Mouse (Mus musculus) intestine, postnatal 0 days (tissue): ENCODE measurements around the gene Hoxa7. TPM values are rescaled to one million over a fixed set of nuclear protein-coding genes. Genes with fewer than 3 reads are reported as not detected.

Experiments
- ATAC-seq: fragments of 200-750 bp; cut with Nextera tagmentation; 2 replicates; pipeline ENCODE4 v1.8.0; 2017; ENCODE audit warnings: mild to moderate bottlenecking, moderate TSS enrichment, moderate library complexity
- H3K27ac ChIP-seq: fragments of 300-500 bp; sonication (generic); 2 replicates; pipeline ENCODE4 v1.5.1; 2014; ENCODE audit warnings: mild to moderate bottlenecking, low read depth, low read length, moderate library complexity
- H3K27me3 ChIP-seq: fragments of 300-500 bp; sonication (generic); replicated peaks from 2 replicates; pipeline ENCODE4 v1.6.1; 2014; ENCODE audit warnings: low read length, mixed read lengths; ENCODE audit not compliant: control insufficient read depth, insufficient read depth
- H3K36me3 ChIP-seq: fragments of 300-500 bp; sonication (generic); 2 replicates; pipeline ENCODE4 v1.6.1; 2014; ENCODE audit warnings: mild to moderate bottlenecking, moderate library complexity; ENCODE audit not compliant: control insufficient read depth, insufficient read depth
- H3K4me1 ChIP-seq: fragments of 300-500 bp; sonication (generic); replicated peaks from 2 replicates; pipeline ENCODE4 v1.6.1; 2014; ENCODE audit warnings: antibody characterized with exemption, low read length, mixed read lengths; ENCODE audit not compliant: control insufficient read depth, insufficient read depth
- H3K4me2 ChIP-seq: fragments of 300-500 bp; sonication (generic); replicated peaks from 2 replicates; pipeline ENCODE4 v1.6.1; 2014; ENCODE audit warnings: low read depth, mild to moderate bottlenecking, moderate library complexity
- H3K4me3 ChIP-seq: fragments of 300-500 bp; sonication (generic); 2 replicates; pipeline ENCODE4 v1.5.1; 2014; ENCODE audit warnings: low read depth, low read length
- H3K9ac ChIP-seq: fragments of 300-500 bp; sonication (generic); 2 replicates; pipeline ENCODE4 v1.6.1; 2014; ENCODE audit warnings: mild to moderate bottlenecking, low read depth, low read length
- H3K9me3 ChIP-seq: fragments of 300-500 bp; sonication (generic); 2 replicates; pipeline ENCODE4 v1.6.1; 2016; ENCODE audit warnings: mixed run types; ENCODE audit not compliant: control insufficient read depth
- CTCF ChIP-seq: sonication (generic); IDR thresholded peaks from 2 replicates; pipeline ENCODE4 v1.5.1; 2016; ENCODE audit warnings: low read depth, mild to moderate bottlenecking, control low read depth, antibody characterized with exemption, moderate library complexity
- WGBS: fragments of 180-500 bp; shearing (Covaris S2); extraction: QIAGEN DNeasy Blood & Tissue Kit; methylation state at CpG from one replicate; pipeline ENCODE4 v1.1.7; 2014; 5-methylcytosine and 5-hydroxymethylcytosine counted together
- polyA plus RNA-seq: library from polyadenylated mRNA; unstranded; fragments of >200 nt; fragmentation: Nextera tagmentation; extraction: Ambion mirVana; gene quantifications from 2 replicates; pipeline ENCODE4 v1.2.1, GENCODE M21; 2015

Gene Hoxa7
- polyA plus RNA-seq, 1 experiment from 2014 or later, result 6.2 TPM

DNA sequence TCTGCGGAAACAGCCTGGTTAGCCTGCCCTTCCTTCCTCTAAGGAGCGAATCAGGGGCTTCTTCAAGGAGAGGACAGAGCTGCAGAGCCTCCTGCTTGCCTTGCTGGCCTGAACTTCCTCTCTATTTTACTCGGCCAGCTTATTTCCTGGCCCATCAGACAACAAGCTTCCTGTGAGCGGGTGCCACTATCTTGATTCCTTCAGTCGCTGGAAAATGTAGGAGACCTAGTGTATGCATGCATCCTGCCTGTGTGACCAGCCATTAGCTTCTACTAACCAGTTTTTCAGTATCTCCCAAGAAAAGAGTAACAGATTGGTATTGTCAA lies 50.8 kb downstream of the Hoxa7 start:
- Histone ChIP-seq H3K4me3 (no peak overlapping the region), H3K4me2 (peak overlapping the region; percentile 49), H3K4me1 (no peaks in the 10 kb centered on the region), H3K27ac (peak overlapping the region; percentile 37; the same call in 1 of the 2 replicates), H3K36me3 (no peaks in the 10 kb centered on the region; the same call in 1 of the 2 replicates), H3K27me3 (peaks cover 20% of the 10 kb centered on the region), H3K9ac (0 out of 2 replicates have a peak overlapping the region, but pooled peaks have one; percentile 32), H3K9me3 (no peaks in the 10 kb centered on the region)
- ATAC-seq, result no peak
- TF ChIP-seq CTCF, result no peak
- 71% methylated on average over 5 of the region's 5 CpGs for WGBS

DNA sequence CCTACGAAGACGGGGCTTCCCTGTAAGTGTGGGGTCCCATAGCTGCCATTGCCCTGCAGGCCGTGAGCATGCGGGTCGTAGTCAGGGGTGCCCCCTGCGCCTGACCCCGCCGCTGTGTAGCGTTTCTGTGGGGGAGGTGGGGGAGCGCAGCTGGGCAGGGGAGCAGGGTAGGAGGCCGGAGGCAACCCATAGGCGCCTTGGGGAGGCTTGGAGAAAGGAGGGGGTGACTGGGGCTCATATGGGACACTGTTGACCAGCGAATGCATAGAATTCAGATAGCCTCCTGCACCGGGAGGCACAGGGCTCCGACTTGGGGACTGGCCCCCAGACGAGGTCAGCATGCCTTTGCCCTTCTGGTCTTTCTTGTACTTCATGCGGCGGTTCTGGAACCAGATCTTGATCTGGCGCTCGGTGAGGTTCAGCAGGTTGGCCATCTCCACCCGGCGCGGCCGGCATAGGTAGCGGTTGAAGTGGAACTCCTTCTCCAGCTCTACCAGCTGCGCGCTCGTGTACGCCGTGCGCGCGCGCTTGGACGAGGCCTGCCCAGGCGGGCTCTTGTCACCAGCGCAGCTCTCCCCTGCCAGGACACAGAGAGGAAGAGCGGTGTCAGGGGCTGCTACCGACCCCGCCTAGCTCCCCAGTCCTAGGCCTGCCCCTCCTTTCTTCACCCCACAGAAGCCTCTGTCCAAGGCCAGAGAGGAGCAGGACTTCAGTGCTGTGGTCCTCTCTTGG lies 51.3 kb downstream of the Hoxa7 start:
- no peaks in the 10 kb centered on the region for H3K4me1 ChIP-seq
- peak overlapping the region; percentile 49 for H3K4me2 ChIP-seq
- 60% methylated on average over 39 of the region's 40 CpGs for WGBS
- peaks cover 21% of the 10 kb centered on the region for H3K27me3 ChIP-seq
- no peak for ATAC-seq
- no peaks in the 10 kb centered on the region; the same call in 1 of the 2 replicates for H3K36me3 ChIP-seq
- H3K9me3 ChIP-seq, result no peaks in the 10 kb centered on the region
- TF ChIP-seq CTCF, result no peak
- H3K4me3 ChIP-seq, result no peak overlapping the region
- peak overlapping the region; percentile 32; the same call in 1 of the 2 replicates for H3K9ac ChIP-seq
- H3K27ac ChIP-seq, result peak overlapping the region; percentile 37

DNA sequence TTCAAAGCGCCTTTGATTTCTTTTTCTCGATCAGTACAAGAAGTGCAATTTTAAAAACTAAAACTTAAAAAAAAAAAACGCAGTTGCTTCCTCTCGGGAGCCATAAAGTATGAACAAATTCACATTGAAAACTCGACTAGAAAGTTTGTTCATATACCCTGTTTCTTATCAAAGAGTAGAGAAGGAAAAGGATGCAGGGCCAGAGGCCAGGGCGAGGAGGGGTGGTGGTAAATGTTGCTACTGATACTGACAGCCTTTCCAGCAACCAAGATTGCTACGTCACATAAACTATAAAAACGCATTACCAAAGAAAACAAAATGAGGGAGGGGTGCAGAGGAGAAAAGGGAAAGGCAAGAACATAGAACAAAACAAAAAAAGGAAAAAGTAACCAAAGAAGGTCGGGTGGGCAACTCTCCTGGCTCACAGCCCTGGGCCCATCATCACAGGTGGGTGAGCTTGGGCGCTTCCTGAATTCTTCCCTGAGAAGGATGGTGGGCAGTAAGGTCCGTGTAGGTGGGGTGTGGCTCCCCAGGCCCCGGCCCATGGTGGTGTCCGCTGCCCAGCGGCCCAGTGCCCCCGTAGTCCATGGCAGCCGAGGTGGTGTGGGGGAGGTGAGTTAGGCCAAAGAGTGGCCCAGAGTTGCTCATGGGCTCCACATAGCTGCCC lies 52.0 kb downstream of the Hoxa7 start:
- TF ChIP-seq CTCF, result no peak
- WGBS, result 61% methylated on average over 16 of the region's 16 CpGs
- Histone ChIP-seq H3K27me3 (peaks cover 21% of the 10 kb centered on the region), H3K4me3 (no peak overlapping the region), H3K27ac (no peak overlapping the region), H3K4me2 (peak overlapping the region; percentile 49), H3K36me3 (no peaks in the 10 kb centered on the region; the same call in 1 of the 2 replicates), H3K9ac (no peak overlapping the region), H3K9me3 (no peaks in the 10 kb centered on the region), H3K4me1 (no peaks in the 10 kb centered on the region)
- no peak for ATAC-seq

DNA sequence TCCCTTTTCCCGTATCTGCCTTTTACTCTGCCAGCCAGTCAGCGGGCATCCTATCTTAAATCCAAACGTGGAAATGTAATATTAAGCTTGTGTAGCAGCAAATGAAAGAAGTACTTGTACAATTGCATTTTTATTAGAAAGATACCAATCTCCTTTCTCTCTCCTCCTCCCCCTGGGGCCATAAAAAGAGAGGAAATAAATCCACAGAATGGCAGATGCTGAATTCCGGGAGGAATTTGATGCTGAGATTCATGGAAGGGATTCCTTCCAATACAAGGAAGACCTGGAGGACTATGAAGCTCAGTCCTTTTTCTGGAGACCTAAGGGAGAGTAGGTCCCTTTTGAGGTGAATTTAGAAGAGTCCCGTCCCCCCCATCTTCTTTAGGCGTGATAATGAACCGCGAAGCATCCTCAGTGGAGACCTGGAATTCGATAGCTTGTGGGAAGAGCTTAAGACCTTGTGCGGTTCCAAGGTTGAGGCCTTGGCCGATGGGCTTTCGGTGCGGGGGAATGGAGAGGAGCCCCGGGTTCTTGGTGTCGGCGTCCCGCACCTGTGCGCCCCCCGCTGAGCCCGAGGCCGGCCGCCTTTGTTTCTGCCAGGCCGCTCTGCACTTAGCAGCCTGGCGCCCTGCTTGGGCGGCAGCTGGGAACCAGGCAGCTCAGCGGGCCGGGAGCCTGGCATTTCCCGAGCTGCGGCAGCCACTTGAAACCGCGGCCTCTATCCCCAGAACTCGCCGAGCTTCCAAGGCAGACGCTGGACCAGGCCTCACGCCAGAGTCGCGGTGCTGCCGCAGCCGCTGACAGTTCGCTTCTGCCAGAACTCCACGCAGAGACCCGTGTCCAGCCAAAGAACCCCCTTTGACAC lies 53.2 kb downstream of the Hoxa7 start:
- Histone ChIP-seq H3K4me2 (peak overlapping the region; percentile 63), H3K4me1 (no peaks in the 10 kb centered on the region), H3K4me3 (peak overlapping the region; percentile 19), H3K9ac (peak overlapping the region; percentile 38), H3K36me3 (no peaks in the 10 kb centered on the region; the same call in 1 of the 2 replicates), H3K9me3 (no peaks in the 10 kb centered on the region), H3K27me3 (peaks cover 26% of the 10 kb centered on the region), H3K27ac (peak overlapping the region; percentile 62; the same call in 1 of the 2 replicates)
- ATAC-seq, result no peak
- no peak for TF ChIP-seq CTCF
- 51% methylated on average over 42 of the region's 42 CpGs for WGBS

DNA sequence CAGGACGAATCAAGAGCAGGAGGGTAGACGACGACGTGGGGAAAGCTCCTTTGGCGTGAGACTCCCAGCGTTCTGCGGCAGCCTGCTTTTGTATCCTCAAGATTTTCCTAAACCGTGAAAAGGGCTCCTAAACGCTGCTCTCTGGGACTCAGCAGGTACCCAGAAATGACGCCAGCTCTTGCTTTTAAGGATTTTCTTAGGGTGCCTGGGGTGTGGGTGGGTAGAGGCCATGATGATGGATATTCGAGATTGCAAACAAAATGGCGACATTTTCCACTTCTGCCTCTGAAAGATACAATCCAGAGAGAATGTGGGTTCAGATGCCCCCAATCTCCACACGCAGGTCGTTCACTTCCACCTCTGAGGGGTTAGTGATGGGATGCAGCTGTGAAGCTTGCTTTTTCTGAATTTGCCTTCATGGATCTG lies 53.9 kb downstream of the Hoxa7 start:
- Histone ChIP-seq H3K4me2 (peak overlapping the region; percentile 63), H3K27me3 (peaks cover 33% of the 10 kb centered on the region), H3K4me3 (peak overlapping the region; percentile 19), H3K4me1 (no peaks in the 10 kb centered on the region), H3K36me3 (no peaks in the 10 kb centered on the region; the same call in 1 of the 2 replicates), H3K9me3 (no peaks in the 10 kb centered on the region), H3K27ac (peak overlapping the region; percentile 62), H3K9ac (peak overlapping the region; percentile 0; the same call in 1 of the 2 replicates)
- no peak for TF ChIP-seq CTCF
- 65% methylated on average over 14 of the region's 14 CpGs for WGBS
- ATAC-seq, result no peak

DNA sequence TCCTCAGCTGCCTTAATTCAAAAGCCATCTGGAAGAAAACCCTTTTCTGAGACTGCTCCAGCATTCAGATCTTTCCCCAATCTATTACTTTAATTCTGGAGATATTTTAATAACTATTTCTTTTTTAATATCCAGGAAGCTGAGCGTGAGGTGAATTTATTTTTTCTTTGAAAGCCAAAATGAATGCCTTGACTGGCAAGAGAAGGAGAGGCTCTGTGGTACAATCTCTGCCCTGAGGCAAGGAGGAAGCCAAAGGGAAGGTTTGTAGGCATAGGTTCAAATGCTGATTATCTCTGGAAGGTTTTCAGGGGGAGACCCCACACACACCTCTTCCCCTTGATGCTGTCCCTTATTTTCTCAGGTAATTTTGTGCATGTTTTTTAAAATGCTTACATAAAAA lies 54.5 kb downstream of the Hoxa7 start:
- Histone ChIP-seq H3K9me3 (no peaks in the 10 kb centered on the region), H3K27me3 (peaks cover 29% of the 10 kb centered on the region), H3K36me3 (no peaks in the 10 kb centered on the region; the same call in 1 of the 2 replicates), H3K9ac (peak overlapping the region; percentile 0; the same call in 1 of the 2 replicates), H3K4me2 (peak overlapping the region; percentile 63), H3K27ac (peak overlapping the region; percentile 62), H3K4me3 (peak overlapping the region; percentile 47; the same call in 1 of the 2 replicates), H3K4me1 (no peaks in the 10 kb centered on the region)
- 65% methylated on average over 1 of the region's 1 CpGs for WGBS
- TF ChIP-seq CTCF, result no peak
- ATAC-seq, result no peak
